Mouse (Mus musculus) ES-CJ7 (cell line): ENCODE data around the gene Ssh2.

Experiments
- DNase-seq: peaks from one replicate; pipeline ENCODE4 v3.0.0; 2011; ENCODE audit warnings: low read depth, low spot score

Ssh2 gene

DNA sequence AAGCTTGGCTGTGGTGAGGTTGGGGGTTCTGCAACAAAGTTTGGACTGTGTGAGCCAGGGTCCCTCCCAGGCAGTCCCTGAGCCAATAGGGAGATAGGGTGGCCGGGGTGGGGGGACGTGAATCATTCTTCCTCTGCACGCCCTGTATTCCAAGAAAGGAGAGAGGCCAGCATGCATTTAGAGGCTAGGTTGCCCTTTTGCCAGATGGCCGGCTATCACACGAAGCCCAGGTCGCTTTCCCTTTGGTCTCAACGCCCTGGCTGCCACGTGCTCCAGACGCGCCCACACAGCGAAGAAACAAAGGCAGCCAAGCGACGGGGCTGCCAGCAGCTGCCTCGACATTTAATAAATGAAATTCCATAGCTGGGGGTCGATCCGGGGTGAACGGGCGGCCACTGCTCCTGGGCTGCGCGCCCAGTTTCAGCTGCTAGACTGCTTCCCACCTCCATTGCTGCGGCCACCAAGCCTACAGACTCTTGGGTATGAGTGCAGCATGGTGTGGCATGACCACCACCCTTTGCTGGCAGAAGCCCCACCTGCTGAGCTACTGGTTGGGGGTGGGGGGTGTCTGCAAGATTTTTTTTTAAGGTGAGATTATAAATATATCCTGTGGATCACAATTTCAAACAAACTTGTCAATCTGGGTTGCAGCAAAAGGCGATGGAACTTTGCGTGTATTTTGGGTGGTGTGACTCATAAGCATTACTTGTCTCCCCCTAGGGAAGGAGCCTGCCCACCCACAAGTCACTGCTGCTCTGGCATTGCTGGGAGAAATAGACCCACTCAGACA, 275.6 kb downstream of the Ssh2 start:
- DNase-seq, result no peak

DNA sequence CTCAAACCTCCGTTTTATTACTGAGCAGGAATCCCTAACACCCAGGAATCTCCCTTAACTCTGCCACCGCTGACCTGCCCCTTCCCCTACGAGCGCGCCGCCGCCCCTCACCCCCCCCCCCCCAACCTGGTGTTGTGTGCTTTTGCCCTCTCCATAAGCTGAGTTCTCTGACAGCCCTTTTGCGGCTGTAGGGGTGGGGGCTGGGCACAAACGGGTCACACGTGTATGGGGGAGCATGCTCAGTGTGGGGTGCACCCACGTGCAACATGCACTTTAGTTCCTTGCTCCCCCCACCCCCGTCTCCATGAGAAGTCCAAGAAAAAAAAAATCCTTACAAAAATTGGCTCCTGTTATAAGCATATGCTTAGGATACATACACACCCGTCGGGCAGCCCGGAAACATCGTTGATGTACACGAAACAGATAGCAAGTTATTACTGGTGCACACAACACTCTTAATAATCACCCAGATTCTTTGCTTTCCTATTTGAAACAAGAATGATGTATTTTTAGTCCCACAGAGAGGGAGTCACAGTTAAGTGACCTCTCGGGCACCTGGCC, 276.3 kb downstream of the Ssh2 start:
- DNase-seq, result no peak

DNA sequence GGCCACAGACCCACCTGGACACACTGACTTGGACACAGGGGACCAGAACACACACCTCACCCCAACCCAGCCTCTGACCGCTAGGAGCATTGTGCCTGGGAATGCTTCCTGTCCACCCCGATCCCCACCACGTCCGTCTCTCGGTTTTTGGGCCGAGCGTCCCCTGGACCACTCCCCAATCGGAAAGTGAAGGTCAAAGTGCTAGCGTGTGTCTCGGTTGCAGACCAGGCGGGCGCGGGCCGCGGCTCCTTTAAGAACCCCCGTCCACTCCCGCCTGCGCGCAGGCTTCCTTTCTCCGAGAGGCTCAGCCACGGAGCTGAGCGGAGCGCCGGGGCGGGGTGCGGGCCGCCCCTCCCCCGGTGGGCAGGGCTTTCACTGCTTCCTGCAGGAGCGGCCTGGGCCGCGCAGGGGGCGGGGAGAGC, 276.8 kb downstream of the Ssh2 start:
- peak; percentile 87 for DNase-seq

DNA sequence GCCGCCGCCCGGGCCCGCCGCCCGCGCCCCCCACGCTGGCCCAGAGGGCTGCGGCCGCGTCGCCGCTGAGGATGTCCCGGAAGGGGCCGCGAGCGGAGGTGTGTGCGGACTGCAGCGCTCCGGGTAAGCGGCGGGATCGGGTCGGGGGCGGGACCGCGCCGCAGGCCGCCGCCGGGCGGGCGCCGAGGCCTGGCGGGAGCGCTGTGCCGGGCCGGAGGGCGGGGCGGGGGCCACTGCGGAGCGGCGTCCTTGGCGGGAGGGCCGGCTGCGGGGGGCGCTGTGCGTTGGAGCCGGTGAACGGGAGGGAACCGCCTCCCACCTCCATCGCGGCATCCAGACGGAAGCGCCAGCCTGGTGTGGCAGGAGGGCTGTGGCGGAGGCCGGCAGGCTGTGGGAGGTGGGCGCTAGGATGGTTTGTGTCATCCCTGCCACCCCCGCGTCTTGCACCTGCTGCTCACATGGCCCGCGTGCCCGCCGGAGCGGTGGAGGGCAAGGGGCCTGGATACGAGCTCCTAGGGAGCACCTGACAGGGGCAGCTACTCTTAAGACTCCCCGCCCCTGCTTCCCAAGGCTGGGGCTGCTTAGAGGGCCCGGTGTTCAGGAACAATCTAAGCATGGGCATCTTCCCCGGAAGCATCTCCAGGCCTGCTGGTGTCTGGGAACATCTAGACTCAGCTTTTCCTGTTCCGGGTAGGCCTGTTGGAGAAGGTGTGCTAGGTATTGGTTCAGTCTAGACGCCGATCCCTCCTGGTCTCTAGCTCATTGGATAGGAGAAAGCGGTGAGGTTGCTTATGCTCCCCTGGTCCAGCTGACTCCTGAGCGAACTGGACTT, 277.6 kb downstream of the Ssh2 start, which contains the start of gene Git1:
Gene Git1 (plus strand): TSS at position 51 of the 832 bp plus-strand sequence.
- DNase-seq, result peak; percentile 60

DNA sequence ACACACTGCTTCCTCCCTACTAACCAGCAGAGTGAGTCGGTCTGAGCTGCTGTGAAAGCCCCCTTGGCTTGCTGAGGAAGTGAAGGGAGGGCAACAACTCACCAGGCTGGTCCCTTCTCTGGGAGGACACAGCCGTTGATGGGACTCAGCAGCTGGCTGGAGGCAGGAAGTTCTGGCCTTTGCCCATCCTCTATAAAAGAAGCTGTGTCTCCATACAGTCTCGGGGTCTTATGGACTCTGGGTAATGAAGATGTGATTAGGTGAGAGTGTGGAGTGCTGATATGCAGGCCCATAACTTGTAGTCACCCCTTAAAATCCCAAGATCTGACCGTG, 278.2 kb downstream of the Ssh2 start:
- no peak for DNase-seq

DNA sequence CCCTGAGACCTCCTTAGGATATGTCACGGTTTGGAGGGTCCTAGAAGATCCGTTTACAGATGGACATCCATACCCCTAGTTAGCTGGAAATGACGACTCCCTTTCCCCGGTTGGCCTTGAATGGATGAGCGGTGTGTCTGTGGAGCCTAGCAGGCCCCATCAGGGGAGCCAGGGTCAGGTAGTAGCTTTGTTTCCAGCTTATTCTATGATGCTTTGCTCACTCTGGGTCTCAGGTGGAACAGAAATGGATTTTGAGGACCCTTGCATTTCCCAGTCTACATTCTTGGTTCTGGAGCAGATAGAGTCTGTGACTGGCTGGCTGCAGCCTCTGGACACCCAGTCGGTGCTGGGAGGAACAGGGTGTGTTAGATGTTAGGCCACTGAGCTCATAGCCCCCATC, 278.7 kb downstream of the Ssh2 start:
- DNase-seq, result no peak

DNA sequence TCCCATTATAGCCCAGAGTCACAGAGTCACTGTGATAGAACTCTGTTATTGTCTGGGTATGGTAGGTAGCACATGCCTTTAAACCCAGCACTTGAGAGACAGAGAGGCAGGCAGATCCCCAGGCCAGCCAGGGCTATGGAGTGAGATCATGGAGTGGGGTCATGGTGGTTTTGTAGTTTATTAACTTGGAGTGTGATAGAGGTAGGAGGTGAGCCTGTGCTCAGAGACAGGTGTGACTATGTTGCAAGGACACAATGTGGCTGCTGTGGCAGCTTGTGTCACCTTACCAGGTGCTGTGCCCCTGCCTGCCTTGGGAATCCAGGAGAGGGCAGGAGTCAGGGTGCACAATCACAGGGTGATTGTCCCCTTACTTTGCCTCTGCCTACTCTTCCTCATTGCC, 279.4 kb downstream of the Ssh2 start:
- DNase-seq, result no peak

DNA sequence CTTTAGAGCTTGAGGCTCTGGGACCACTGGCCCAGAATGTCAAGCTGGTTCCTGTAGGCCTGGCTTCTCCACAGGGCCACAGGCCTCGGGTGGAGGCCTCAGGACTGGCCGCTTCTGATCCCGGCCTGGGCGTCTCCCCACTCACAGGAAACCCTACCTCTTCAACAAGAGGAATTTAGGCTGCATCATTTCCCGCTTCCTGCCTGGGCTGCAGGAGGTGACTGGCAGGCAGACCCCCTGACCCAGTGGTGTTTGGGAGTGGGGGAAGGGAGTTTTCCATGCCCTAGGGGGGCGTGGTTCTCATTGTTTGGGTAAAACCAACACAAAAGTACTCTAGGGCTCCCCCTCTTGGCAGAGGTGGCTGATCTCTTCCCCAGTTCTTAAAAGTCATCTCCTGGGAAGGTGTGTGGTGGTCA, 281.3 kb downstream of the Ssh2 start:
- peak; percentile 98 for DNase-seq

DNA sequence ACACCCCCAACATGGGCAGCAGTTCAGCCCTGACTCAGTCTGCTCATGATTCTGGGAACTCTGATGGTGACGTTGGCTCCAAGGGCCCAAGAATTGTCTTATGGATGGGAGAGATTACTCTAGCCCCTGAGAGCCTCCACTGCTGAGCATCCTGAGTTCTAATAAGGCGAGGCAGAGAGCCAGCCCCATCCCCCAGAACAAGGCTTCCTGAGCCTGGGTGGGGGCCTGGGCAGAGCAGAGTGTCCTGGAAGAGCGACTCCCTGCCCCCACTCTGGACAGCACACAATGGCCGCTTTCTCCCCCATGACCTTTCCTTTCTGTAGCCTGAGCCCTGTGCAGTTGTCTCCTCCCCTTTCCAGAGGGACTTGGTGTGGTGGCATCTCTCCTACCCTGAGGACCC, 281.8 kb downstream of the Ssh2 start:
- DNase-seq, result peak; percentile 75

DNA sequence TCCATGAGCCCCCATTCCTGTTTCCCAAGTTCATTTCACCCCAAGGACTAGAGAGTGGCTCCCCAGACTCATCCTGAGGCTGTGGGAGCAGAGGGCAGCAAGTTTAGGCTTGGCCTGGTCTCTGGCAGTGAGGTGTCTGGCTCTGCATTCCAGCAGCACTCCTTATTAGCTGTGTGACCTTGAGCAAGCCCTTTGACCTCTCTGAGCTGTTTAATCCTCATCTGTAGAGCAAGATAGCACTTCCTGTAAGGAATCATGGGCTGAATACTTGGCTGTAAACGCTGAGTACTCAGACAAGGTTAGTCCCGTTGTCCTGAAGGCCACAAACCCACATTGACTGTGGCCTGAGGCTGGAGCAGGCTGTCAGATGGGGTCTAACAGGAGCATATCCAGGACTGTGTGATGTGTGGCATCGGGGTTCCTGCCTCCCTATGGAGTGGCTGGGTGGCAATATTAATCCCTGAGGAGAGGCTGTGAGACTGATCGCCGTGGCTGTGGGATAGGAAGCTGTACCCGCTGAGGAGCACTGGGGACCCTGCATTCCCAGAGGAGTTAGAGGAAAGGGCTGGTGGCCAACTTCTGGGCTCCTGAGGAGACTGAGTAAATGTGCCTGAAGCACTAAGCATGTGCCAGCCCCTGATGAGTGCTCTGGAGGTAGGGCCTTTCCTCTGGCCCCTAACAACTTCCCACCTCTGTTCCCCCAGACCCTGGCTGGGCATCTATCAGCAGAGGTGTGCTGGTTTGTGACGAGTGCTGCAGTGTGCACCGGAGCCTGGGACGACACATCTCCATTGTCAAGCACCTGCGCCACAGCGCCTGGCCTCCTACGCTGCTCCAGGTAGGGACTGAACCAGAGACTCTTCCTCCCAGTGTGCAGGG, 282.4 kb downstream of the Ssh2 start:
- DNase-seq, result peak; percentile 90

DNA sequence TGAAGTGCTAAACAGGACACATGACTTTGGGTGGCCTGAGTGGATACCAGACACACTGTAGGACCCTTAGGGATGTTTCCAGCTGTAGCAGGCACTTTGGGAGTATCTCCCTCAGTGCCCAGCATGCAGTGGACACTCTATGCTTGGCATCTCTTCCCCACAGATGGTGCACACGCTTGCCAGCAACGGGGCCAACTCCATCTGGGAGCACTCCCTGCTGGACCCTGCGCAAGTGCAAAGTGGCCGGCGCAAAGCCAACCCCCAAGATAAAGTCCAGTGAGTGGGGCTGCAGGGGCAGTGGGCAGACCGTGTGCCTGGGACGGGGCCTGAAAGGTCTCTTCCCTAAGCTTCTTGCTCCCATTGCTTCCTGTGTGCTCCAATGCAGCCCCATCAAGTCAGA, 283.3 kb downstream of the Ssh2 start:
- no peak for DNase-seq

DNA sequence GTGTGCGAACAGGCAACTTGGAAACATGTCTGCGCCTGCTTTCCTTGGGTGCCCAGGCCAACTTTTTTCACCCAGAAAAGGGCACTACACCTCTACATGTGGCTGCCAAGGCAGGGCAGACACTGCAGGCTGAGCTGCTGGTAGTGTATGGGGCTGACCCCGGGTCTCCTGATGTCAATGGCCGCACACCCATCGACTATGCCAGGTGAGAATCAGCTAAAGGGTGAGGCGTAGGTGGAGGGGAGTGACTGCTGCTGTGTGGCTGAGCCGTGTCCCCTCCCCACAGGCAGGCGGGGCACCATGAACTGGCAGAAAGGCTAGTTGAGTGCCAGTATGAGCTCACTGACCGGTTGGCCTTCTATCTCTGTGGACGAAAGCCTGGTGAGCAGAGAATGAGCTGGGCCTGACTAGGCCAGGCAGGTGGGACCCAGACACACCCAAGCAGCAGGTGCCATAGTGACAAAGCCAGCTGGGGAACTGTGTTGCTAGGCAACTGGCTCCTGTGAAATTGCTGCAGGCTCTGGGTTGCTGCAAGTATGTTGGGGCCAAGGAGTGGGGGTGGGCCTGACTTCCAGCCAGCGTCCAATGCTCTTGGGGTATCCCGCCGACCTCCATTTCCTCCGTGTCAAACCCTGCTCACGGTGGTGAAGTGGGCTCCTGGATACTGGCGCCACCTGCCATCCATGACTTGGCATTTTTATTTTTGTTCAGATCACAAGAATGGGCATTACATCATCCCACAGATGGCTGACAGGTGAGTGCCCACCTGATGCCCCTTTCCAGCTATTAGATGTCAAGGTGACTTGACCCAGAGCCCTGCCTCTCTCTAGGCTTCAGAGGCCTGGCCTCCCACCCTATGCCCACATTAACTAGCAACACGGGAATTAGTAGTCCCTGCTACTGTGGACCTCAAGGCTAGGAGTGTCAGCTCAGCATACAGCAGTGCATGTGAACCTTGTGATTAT, 284.6 kb downstream of the Ssh2 start:
- DNase-seq, result peak; percentile 67

DNA sequence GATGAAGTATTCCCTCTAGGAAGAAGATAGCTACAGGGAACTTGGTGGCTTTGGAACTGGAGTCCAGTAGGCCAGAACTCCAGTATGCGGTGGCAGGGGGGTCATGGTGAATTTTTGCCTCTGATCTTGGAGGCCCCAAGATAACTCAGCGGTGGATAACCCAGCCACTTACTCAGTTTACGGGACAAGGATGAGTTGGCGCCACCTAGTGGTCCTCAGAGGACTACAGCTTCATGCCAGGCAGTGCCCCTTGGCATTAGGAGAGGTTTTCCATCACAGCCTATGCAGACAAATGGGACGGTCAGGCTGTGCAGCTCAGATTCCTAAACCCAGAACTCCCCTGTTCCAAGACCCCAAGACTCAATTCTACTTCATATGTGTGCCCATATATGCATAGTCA, 285.3 kb downstream of the Ssh2 start:
- DNase-seq, result peak; percentile 77

DNA sequence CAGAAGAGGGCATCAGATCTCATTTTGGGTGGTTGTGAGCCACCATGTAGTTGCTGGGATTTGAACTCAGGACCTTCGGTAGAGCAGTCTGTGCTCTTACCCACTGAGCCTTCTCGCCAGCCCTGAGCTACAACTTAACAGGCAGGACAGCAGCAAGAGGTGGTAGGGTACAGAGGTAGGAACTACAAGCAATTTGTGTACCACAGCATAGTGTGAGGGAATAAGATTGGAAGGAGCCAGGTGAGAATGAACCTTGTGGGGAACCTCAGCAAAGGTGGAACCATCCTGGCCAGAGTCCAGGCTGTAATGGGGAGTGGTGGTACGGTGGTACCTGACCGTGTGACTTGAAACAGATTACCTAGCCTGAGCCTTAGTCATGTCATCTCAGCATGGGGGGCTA, 285.9 kb downstream of the Ssh2 start:
- DNase-seq, result no peak

DNA sequence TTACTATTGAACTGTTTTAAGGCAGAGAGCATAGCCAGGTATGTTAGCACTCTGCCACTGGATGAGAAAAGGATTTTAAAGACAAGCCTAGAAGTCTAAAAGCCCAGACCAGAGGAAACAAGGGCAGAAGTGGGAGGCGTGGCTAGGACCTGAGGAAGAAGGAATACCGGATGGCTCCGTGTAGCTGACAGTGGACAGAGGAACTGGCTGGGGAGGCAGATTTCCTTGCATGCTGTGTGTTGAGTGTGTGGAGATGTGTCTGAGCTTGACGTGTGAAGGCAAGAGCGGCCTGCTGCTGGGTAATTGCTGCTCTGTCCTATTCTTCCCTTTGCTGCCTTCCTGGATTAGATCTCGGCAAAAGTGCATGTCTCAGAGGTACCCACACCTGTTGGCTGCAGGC, 286.4 kb downstream of the Ssh2 start:
- DNase-seq, result no peak

DNA sequence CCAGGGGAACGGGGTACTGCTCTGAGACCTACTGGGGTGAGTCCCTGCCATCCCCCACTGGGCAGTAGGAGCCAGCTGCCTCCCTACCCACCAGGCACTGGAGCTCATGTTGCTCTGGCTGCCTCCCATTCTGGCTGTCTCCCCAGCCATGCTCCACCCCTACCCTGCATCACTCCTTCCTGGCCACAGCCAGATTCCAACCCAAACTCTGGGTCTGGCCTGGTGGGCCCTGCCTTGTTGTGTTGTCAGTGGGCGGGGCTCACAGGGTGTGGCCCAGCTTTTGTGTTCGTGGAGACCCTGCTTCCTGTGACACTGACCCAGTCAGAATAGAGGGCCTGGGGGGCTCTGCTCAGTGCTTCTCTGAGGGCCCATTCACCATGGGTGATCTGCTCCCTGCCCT, 287.4 kb downstream of the Ssh2 start:
- peak; percentile 87 for DNase-seq

DNA sequence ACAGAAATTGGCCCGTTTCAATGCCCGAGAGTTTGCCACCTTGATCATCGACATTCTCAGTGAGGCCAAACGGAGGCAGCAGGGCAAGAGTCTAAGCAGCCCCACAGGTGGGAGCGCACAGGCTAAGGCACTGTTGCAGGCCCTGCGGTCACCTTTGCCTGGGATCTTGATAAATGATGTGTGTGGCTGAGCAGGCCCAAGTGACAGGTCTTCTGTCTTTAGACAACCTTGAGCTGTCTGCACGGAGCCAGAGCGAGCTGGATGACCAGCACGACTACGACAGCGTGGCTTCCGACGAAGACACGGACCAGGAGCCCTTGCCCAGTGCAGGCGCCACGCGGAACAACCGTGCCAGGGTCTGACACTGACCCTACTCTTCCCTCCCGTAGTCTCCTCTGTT, 288.3 kb downstream of the Ssh2 start:
- DNase-seq, result no peak

DNA sequence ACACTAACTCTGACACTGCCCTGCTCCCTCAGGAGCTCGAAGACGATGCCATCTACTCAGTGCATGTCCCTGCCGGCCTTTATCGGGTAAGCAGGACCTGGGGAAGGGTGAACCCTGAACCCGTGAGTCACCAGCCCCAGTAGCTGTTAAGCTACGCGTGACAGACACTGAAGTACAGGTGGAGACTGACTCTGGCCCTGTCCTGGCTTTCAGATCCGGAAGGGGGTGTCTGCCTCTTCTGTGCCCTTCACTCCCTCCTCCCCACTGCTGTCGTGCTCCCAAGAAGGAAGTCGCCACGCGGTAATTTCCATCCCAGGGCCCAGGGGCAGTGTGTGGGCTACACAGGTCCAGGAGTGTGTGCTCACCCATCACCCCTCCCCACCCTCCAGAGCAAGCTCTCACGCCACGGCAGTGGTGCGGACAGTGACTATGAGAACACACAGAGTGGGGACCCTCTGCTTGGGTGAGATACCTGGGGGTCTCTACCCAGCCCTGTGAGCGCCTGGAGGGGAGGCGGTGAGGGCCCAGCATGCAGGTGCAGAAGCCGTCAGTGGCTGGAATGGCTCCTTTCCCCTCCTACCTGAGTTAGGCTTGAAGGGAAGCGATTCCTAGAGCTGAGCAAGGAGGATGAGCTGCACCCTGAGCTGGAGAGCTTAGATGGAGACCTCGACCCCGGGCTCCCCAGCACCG, 289.3 kb downstream of the Ssh2 start:
- no peak for DNase-seq

DNA sequence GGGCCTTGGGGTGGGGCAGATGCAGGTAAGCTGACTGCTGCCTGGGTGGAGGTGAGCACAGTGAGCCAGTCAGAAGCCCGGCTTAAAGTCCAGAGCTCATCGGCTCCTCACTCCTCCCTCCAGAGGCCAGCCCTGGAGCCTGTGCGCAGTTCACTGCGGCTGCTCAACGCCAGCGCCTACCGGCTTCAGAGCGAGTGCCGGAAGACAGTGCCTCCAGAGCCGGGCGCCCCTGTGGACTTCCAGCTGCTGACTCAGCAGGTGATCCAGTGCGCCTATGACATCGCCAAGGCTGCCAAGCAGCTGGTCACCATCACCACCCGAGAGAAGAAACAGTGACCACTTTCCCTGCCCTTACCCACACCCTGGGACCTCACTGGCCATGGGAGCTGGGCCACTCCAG, 290.2 kb downstream of the Ssh2 start:
- DNase-seq, result no peak

DNA sequence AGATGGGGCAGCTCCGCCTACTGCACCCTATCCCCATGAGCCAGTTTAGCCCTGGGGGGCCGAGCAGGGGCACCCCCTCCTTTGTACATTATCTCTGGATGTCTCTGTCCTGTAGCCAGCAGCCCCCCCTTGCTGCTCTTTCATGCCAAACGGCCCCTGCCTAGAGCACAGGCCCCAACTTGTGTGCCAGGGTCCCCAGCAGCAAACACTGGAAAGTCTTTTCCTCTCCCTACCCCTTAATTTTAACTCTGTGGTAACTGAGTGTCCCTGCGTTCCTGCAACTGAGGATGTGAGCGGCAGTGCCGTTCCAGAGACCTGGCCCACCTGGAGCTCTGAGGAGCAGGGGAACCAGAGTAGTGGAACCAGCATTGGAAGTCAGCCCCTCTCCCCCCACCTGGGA, 290.9 kb downstream of the Ssh2 start:
- no peak for DNase-seq
